Mouse (Mus musculus): ENCODE results near the gene Ppard. TPM values are rescaled to one million over a fixed set of nuclear protein-coding genes. Genes with fewer than 3 reads are reported as not detected.

Gene Ppard
- polyA plus RNA-seq, 1 experiment from 2014 or later = 1.3 TPM

DNA sequence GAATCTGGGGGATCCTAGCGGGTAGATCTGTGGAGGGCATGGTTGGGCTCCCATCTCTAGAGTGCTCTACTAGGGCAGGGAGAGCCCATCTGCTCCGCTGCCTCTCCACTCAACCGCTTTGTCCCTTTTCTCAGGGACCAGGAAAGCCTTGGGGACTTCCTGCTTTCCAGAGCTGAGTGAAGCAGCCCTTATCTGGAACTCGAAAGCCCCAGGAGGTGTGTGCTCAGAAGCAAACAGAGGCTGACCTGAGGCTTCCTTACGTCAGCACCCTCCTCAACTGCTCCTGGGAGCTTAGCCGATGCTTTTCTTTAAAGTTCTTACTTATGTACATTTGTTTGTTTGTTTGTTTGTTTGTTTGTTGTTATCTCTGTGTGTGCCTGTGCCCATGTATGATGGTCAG lies 40.3 kb downstream of the Ppard start:
- H3K27ac ChIP-seq (ENCODE audit: low read depth, low read length) = no peak overlapping the region
- 84% methylated on average over 6 of the region's 6 CpGs for WGBS
- H3K4me3 ChIP-seq (ENCODE audit: low read depth, low read length) = no peak overlapping the region
- H3K9me3 ChIP-seq (ENCODE audit: control insufficient read depth, low read length) = no peaks in the 10 kb centered on the region
- 0 out of 2 replicates have a peak, but pooled peaks cover 3% of the 10 kb centered on the region for H3K4me1 ChIP-seq (ENCODE audit: control insufficient read depth, insufficient read depth, low read length)
- H3K4me2 ChIP-seq (ENCODE audit: low read depth, low read length) = no peak overlapping the region
- no peaks in the 10 kb centered on the region for H3K36me3 ChIP-seq (ENCODE audit: control insufficient read depth, insufficient read depth, low read length)
- no peak for ATAC-seq (ENCODE audit: low read depth)
- no peak overlapping the region for H3K9ac ChIP-seq (replicated peaks; ENCODE audit: low read depth, low read length)
- no peaks in the 10 kb centered on the region for H3K27me3 ChIP-seq (ENCODE audit: control insufficient read depth, insufficient read depth, low read length)

DNA sequence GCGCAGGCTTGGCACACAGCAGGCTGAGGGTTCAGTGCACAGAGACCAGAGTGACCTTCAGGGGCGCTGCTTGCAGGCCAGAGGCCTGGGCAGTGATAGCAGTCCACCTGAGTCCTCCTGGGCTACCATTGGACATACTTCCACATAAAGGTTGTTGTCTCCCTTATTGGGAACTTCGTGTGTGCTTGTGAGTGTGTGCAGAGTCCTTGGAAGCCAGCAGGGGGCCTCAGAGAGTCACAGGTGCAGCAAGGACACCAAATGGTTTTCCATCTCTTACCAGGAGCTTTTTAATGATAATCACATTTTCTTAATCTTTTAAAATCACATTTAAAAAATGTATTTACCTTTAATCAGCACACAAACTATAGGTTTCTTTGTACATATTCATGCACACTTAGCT lies 42.2 kb downstream of the Ppard start:
- Histone ChIP-seq H3K27ac (ENCODE audit: low read depth, low read length) (no peak overlapping the region), H3K27me3 (ENCODE audit: control insufficient read depth, insufficient read depth, low read length) (no peaks in the 10 kb centered on the region), H3K4me1 (ENCODE audit: control insufficient read depth, insufficient read depth, low read length) (peaks cover 7% of the 10 kb centered on the region; the same call in 1 of the 2 replicates), H3K36me3 (ENCODE audit: control insufficient read depth, insufficient read depth, low read length) (no peaks in the 10 kb centered on the region), H3K9me3 (ENCODE audit: control insufficient read depth, low read length) (no peaks in the 10 kb centered on the region), H3K9ac (replicated peaks; ENCODE audit: low read depth, low read length) (no peak overlapping the region), H3K4me2 (ENCODE audit: low read depth, low read length) (no peak overlapping the region), H3K4me3 (ENCODE audit: low read depth, low read length) (no peak overlapping the region)
- ATAC-seq (ENCODE audit: low read depth) = no peak
- WGBS = 89% methylated on average over 3 of the region's 3 CpGs

DNA sequence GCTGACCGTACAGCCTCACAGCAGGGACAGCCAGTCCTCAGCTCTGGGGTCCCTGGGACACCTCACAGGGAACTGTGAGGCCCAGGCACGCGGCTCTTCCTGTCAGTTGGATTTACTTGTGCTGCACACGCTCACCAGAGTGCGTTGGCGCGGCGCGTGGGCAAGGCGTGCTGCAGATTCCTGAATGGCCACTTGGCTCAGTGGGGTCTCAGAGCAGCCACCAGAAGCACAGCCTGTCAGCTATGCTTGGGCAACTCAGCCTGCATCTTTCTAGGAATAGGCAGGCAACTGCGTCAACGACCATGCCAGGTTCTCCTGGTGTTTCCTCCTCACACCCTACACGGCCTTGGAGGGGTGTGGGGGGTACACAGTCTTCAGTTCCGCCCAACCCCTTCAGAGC lies 44.7 kb downstream of the Ppard start:
- H3K27me3 ChIP-seq (ENCODE audit: control insufficient read depth, insufficient read depth, low read length) = no peaks in the 10 kb centered on the region
- WGBS = 85% methylated on average over 14 of the region's 14 CpGs
- no peak for ATAC-seq (ENCODE audit: low read depth)
- no peak overlapping the region for H3K4me3 ChIP-seq (ENCODE audit: low read depth, low read length)
- no peaks in the 10 kb centered on the region for H3K9me3 ChIP-seq (ENCODE audit: control insufficient read depth, low read length)
- no peak overlapping the region for H3K9ac ChIP-seq (replicated peaks; ENCODE audit: low read depth, low read length)
- no peak overlapping the region for H3K4me2 ChIP-seq (ENCODE audit: low read depth, low read length)
- H3K27ac ChIP-seq (ENCODE audit: low read depth, low read length) = no peak overlapping the region
- no peaks in the 10 kb centered on the region for H3K36me3 ChIP-seq (ENCODE audit: control insufficient read depth, insufficient read depth, low read length)
- H3K4me1 ChIP-seq (ENCODE audit: control insufficient read depth, insufficient read depth, low read length) = peaks cover 11% of the 10 kb centered on the region; the same call in 1 of the 2 replicates

DNA sequence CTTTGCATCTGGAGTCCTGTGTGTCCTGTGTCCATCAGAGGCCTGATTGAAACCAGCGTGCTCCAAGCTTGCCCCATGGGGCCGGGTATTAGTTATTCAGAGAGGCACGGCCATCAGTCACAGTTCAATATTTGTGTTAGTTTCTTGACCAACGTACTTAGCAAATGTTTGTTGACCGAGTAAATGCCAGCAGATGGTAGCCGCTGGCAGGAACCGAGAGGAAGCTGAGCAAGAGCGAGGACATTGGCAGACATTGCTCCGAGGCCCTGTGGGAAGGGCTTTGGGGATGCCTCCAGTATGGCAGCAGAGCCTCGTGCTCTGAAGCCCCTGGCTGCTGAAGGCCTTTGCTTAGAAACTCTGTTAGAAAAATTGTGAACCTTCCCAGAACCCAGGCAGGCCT lies 45.2 kb downstream of the Ppard start:
- Histone ChIP-seq H3K4me1 (ENCODE audit: control insufficient read depth, insufficient read depth, low read length) (peaks cover 11% of the 10 kb centered on the region; the same call in 1 of the 2 replicates), H3K9me3 (ENCODE audit: control insufficient read depth, low read length) (no peaks in the 10 kb centered on the region), H3K4me3 (ENCODE audit: low read depth, low read length) (no peak overlapping the region), H3K36me3 (ENCODE audit: control insufficient read depth, insufficient read depth, low read length) (no peaks in the 10 kb centered on the region), H3K9ac (replicated peaks; ENCODE audit: low read depth, low read length) (no peak overlapping the region), H3K27me3 (ENCODE audit: control insufficient read depth, insufficient read depth, low read length) (no peaks in the 10 kb centered on the region), H3K4me2 (ENCODE audit: low read depth, low read length) (no peak overlapping the region), H3K27ac (ENCODE audit: low read depth, low read length) (no peak overlapping the region)
- WGBS = 78% methylated on average over 10 of the region's 10 CpGs
- no peak for ATAC-seq (ENCODE audit: low read depth)

DNA sequence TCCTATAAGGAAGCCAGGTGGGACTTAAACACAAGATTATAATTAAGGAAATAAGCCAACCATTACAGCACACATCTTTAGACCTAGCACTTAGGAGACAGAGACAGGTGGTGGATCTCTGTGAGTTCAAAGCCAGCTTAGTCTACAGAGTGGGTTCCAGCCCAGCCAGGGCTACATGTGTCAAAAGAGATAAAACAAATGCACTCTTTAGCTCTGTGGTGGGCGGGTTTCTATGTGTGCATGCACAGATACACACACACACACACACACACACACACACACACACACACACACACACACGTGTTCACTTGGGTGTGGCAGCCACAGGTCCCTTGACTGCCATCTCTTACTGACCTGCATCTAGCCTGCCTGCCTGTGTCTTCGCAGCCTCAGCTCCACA lies 45.7 kb downstream of the Ppard start:
- 91% methylated on average over 3 of the region's 3 CpGs for WGBS

DNA sequence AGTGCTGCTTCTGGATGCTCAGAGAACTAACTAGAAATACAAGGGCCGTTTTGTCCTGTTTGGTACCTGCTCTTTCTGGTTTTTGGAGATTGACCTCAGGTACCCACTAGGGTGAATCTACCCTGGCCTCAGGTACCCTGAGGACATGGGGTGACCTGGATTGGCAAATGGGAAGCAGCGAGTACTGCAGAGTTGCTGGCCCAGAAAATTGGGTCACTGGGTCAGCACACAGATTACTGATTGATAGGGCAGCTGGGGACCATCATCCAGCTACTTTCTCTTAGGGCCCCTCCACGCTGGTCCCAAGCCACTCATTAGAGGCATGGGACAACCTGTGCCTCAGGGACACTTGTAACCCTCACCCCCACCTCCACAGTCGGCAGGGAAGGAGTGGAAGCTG lies 46.7 kb downstream of the Ppard start:
- H3K27ac ChIP-seq (ENCODE audit: low read depth, low read length) = no peak overlapping the region
- 51% methylated on average over 4 of the region's 4 CpGs for WGBS
- no peak overlapping the region for H3K9ac ChIP-seq (replicated peaks; ENCODE audit: low read depth, low read length)
- peaks cover 11% of the 10 kb centered on the region; the same call in 1 of the 2 replicates for H3K4me1 ChIP-seq (ENCODE audit: control insufficient read depth, insufficient read depth, low read length)
- no peak for ATAC-seq (ENCODE audit: low read depth)
- no peak overlapping the region for H3K4me2 ChIP-seq (ENCODE audit: low read depth, low read length)
- H3K9me3 ChIP-seq (ENCODE audit: control insufficient read depth, low read length) = no peaks in the 10 kb centered on the region
- H3K27me3 ChIP-seq (ENCODE audit: control insufficient read depth, insufficient read depth, low read length) = no peaks in the 10 kb centered on the region
- H3K4me3 ChIP-seq (ENCODE audit: low read depth, low read length) = no peak overlapping the region
- H3K36me3 ChIP-seq (ENCODE audit: control insufficient read depth, insufficient read depth, low read length) = no peaks in the 10 kb centered on the region

More for the DNA sequence above, 45.7 kb downstream of the Ppard start:
- ATAC-seq (ENCODE audit: low read depth) = no peak
- Histone ChIP-seq H3K4me3 (ENCODE audit: low read depth, low read length) (no peak overlapping the region), H3K9me3 (ENCODE audit: control insufficient read depth, low read length) (no peaks in the 10 kb centered on the region), H3K27me3 (ENCODE audit: control insufficient read depth, insufficient read depth, low read length) (no peaks in the 10 kb centered on the region), H3K36me3 (ENCODE audit: control insufficient read depth, insufficient read depth, low read length) (no peaks in the 10 kb centered on the region), H3K4me2 (ENCODE audit: low read depth, low read length) (no peak overlapping the region), H3K4me1 (ENCODE audit: control insufficient read depth, insufficient read depth, low read length) (peaks cover 11% of the 10 kb centered on the region; the same call in 1 of the 2 replicates), H3K9ac (replicated peaks; ENCODE audit: low read depth, low read length) (no peak overlapping the region), H3K27ac (ENCODE audit: low read depth, low read length) (no peak overlapping the region)

DNA sequence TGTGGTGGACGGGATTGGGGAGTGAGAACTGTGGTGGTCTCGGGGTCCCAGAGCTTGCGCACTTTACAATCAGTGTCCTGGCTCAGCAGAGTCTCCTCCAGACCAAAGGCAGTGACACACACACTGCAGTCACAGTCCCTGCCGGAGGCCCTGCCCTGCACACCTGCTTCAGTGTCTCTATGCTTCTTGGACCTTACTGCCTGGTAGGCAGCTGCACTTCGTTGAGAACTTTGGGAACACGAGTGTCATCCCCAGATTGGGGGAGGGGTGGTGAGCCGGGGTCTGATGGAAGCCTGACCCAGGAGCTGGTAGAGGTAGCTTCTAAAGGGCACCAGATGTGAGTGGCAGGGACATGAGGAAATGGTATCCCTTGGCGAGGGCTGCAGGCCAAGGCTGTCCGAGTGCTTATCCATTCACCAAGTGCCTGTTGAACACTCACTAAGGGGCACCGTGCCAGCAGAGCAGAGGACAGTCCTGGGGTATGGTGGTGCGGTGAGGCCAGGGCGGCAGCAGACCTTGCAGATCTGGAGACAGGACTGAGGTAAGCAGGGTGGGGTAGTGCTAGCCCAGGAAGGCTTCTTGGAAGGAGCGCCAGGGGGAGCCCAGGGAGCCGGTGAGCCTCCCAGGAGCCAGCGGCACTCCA lies 47.4 kb downstream of the Ppard start:
- no peak; the same call in 1 of the 2 replicates for ATAC-seq (ENCODE audit: low read depth)

DNA sequence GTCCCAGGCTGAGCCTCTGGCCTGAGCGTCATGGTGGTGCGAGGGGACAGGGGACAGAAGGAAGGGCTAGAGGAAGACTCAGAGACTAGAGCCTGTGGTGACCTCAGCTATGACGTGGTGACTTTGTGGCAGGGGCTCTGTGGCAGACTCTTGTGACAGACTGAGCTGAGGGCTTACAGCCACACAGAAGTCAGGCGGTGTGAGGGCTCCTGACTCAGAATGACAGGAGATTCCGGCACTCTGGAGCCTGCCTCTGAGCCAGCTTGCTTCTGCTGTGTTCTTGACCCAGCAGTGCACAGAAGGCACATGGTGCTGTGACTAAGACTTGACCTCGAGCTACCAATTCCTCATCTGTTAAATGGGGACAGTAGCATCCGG lies 47.9 kb downstream of the Ppard start:
- H3K36me3 ChIP-seq (ENCODE audit: control insufficient read depth, insufficient read depth, low read length) = no peaks in the 10 kb centered on the region
- no peak overlapping the region for H3K4me3 ChIP-seq (ENCODE audit: low read depth, low read length)
- no peak overlapping the region for H3K4me2 ChIP-seq (ENCODE audit: low read depth, low read length)
- H3K27me3 ChIP-seq (ENCODE audit: control insufficient read depth, insufficient read depth, low read length) = no peaks in the 10 kb centered on the region
- 78% methylated on average over 7 of the region's 7 CpGs for WGBS
- no peak overlapping the region for H3K9ac ChIP-seq (replicated peaks; ENCODE audit: low read depth, low read length)
- ATAC-seq (ENCODE audit: low read depth) = no peak
- H3K27ac ChIP-seq (ENCODE audit: low read depth, low read length) = no peak overlapping the region
- peaks cover 12% of the 10 kb centered on the region; the same call in 1 of the 2 replicates for H3K4me1 ChIP-seq (ENCODE audit: control insufficient read depth, insufficient read depth, low read length)
- no peaks in the 10 kb centered on the region for H3K9me3 ChIP-seq (ENCODE audit: control insufficient read depth, low read length)

More for the DNA sequence above, 47.4 kb downstream of the Ppard start:
- H3K9me3 ChIP-seq (ENCODE audit: control insufficient read depth, low read length) = no peaks in the 10 kb centered on the region
- H3K27me3 ChIP-seq (ENCODE audit: control insufficient read depth, insufficient read depth, low read length) = no peaks in the 10 kb centered on the region
- no peak overlapping the region for H3K9ac ChIP-seq (replicated peaks; ENCODE audit: low read depth, low read length)
- WGBS = 72% methylated on average over 15 of the region's 15 CpGs
- H3K4me1 ChIP-seq (ENCODE audit: control insufficient read depth, insufficient read depth, low read length) = peaks cover 11% of the 10 kb centered on the region; the same call in 1 of the 2 replicates
- H3K4me3 ChIP-seq (ENCODE audit: low read depth, low read length) = no peak overlapping the region
- no peak overlapping the region for H3K4me2 ChIP-seq (ENCODE audit: low read depth, low read length)
- no peaks in the 10 kb centered on the region for H3K36me3 ChIP-seq (ENCODE audit: control insufficient read depth, insufficient read depth, low read length)
- H3K27ac ChIP-seq (ENCODE audit: low read depth, low read length) = no peak overlapping the region

DNA sequence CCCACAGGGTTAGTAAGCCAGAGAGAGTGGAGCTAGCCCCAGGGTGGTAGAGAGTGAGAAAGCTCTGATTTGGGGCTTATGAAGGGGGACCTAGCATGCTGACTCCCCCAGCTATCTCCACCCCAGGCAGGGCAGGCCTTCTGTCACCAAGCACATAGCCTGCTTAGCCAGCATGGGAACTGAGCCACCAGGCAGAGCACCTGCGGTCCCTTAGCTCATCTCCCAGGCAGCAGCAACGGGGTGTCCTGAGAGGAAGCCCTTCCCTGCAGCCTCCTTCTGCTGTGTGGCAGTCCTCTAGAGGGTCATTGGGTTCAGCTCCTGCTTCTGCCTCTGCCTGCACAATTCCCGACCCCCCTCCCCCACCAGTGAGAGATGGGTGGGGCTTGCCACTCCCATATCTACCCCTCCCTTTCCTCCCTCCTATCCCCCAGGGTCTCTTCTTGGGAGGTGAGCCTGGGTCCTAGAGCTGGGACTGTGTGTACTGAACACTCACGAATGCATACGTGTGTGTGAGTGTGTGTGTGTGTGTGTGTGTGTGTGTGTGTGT lies 48.4 kb downstream of the Ppard start:
- H3K9ac ChIP-seq (replicated peaks; ENCODE audit: low read depth, low read length) = no peak overlapping the region
- no peaks in the 10 kb centered on the region for H3K36me3 ChIP-seq (ENCODE audit: control insufficient read depth, insufficient read depth, low read length)
- H3K4me3 ChIP-seq (ENCODE audit: low read depth, low read length) = no peak overlapping the region
- H3K4me2 ChIP-seq (ENCODE audit: low read depth, low read length) = no peak overlapping the region
- no peak for ATAC-seq (ENCODE audit: low read depth)
- H3K27ac ChIP-seq (ENCODE audit: low read depth, low read length) = no peak overlapping the region
- H3K27me3 ChIP-seq (ENCODE audit: control insufficient read depth, insufficient read depth, low read length) = no peaks in the 10 kb centered on the region
- no peaks in the 10 kb centered on the region for H3K9me3 ChIP-seq (ENCODE audit: control insufficient read depth, low read length)
- WGBS = 33% methylated on average over 5 of the region's 5 CpGs
- H3K4me1 ChIP-seq (ENCODE audit: control insufficient read depth, insufficient read depth, low read length) = peaks cover 16% of the 10 kb centered on the region; the same call in 1 of the 2 replicates

All from neural tube, embryonic 14.5 days (tissue).